ENCODE assay signal across 8 mouse cellular contexts in the genomic region with DNA sequence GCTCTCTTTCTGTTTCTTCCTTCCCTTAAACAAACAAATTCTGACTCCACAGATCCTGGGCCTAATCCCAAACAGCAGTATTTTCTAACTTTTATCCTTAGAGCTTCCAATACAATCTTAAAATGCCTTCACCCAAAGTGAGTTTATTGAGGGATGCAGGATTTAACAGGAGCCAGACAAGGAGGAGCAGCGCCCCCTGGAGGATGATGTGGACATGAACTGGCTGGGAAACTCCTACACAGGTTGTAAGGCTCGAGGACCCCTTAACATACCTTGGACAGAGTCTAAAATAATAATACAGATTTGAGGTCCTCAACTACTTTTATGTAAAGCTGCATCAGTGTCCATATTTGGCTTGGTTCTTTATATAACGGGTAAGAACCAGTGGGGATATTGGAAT. TPM values are rescaled to one million over a fixed set of nuclear protein-coding genes. Genes with fewer than 3 reads are reported as not detected.
DNase-seq lines count a peak whose midpoint lies in the region; ATAC-seq and TF ChIP-seq lines count a peak whose summit lies in the region.

No protein-coding gene starts in this region.

- TF ChIP-seq CTCF in E14TG2a.4 (conservative IDR thresholded peaks at IDR 0.05; ENCODE audit: low read length), result peak; percentile 84

- H3K27ac ChIP-seq in intestine, embryonic 14.5 days (ENCODE audit: low read depth), result no peak overlapping the region
- no peak overlapping the region for H3K27ac ChIP-seq in intestine, embryonic 15.5 days
- no peak overlapping the region for H3K27ac ChIP-seq in forebrain, embryonic 10.5 days
- no peak overlapping the region for H3K27ac ChIP-seq in neural tube, embryonic 14.5 days (ENCODE audit: low read depth, low read length)

- no peak overlapping the region for H3K4me3 ChIP-seq in intestine, embryonic 14.5 days (ENCODE audit: low read depth, low read length)
- no peak overlapping the region for H3K4me3 ChIP-seq in intestine, embryonic 15.5 days (replicated peaks)
- H3K4me3 ChIP-seq in E14TG2a.4 (replicated peaks; ENCODE audit: low read length), result no peak overlapping the region
- no peak overlapping the region for H3K4me3 ChIP-seq in forebrain, embryonic 10.5 days
- no peak overlapping the region for H3K4me3 ChIP-seq in neural tube, embryonic 14.5 days (ENCODE audit: low read depth, low read length)

- H3K27me3 ChIP-seq in intestine, embryonic 14.5 days (replicated peaks; ENCODE audit: control insufficient read depth, insufficient read depth, low read length), result no peaks in the 10 kb centered on the region
- no peaks in the 10 kb centered on the region for H3K27me3 ChIP-seq in intestine, embryonic 15.5 days (replicated peaks)
- no peaks in the 10 kb centered on the region for H3K27me3 ChIP-seq in E14TG2a.4 (ENCODE audit: insufficient read depth, low read length)
- H3K27me3 ChIP-seq in forebrain, embryonic 10.5 days (ENCODE audit: poor library complexity, severe bottlenecking), result no peaks in the 10 kb centered on the region; the same call in 1 of the 2 replicates
- H3K27me3 ChIP-seq in neural tube, embryonic 14.5 days (ENCODE audit: control insufficient read depth, insufficient read depth, low read length), result no peaks in the 10 kb centered on the region

- no peaks in the 10 kb centered on the region for H3K9me3 ChIP-seq in intestine, embryonic 14.5 days (ENCODE audit: control insufficient read depth, low read length)
- H3K9me3 ChIP-seq in intestine, embryonic 15.5 days, result no peaks in the 10 kb centered on the region
- no peaks in the 10 kb centered on the region for H3K9me3 ChIP-seq in E14TG2a.4 (ENCODE audit: low read length)
- no peaks in the 10 kb centered on the region for H3K9me3 ChIP-seq in forebrain, embryonic 10.5 days
- no peaks in the 10 kb centered on the region for H3K9me3 ChIP-seq in neural tube, embryonic 14.5 days (ENCODE audit: control insufficient read depth, low read length)

- H3K9ac ChIP-seq in intestine, embryonic 14.5 days (ENCODE audit: low read length), result no peak overlapping the region
- H3K9ac ChIP-seq in intestine, embryonic 15.5 days, result no peak overlapping the region
- no peak overlapping the region for H3K9ac ChIP-seq in neural tube, embryonic 14.5 days (replicated peaks; ENCODE audit: low read depth, low read length)

- no peaks in the 10 kb centered on the region for H3K36me3 ChIP-seq in intestine, embryonic 14.5 days (ENCODE audit: control insufficient read depth, insufficient read depth, low read length)
- H3K36me3 ChIP-seq in intestine, embryonic 15.5 days, result no peaks in the 10 kb centered on the region
- no peaks in the 10 kb centered on the region for H3K36me3 ChIP-seq in E14TG2a.4 (ENCODE audit: insufficient read depth, low read length)
- no peaks in the 10 kb centered on the region for H3K36me3 ChIP-seq in forebrain, embryonic 10.5 days (replicated peaks)
- no peaks in the 10 kb centered on the region for H3K36me3 ChIP-seq in neural tube, embryonic 14.5 days (ENCODE audit: control insufficient read depth, insufficient read depth, low read length)

- WGBS in intestine, embryonic 14.5 days, result 12% methylated on average over 3 of the region's 3 CpGs
- WGBS in intestine, embryonic 15.5 days, result 18% methylated on average over 3 of the region's 3 CpGs
- 18% methylated on average over 3 of the region's 3 CpGs for WGBS in forebrain, embryonic 10.5 days
- WGBS in neural tube, embryonic 14.5 days, result 10% methylated on average over 3 of the region's 3 CpGs

- no peaks in the 10 kb centered on the region for H3K4me1 ChIP-seq in intestine, embryonic 14.5 days (replicated peaks; ENCODE audit: control insufficient read depth, insufficient read depth, low read length)
- no peaks in the 10 kb centered on the region for H3K4me1 ChIP-seq in intestine, embryonic 15.5 days (replicated peaks)
- no peaks in the 10 kb centered on the region for H3K4me1 ChIP-seq in E14TG2a.4 (replicated peaks; ENCODE audit: low read depth, low read length)
- H3K4me1 ChIP-seq in forebrain, embryonic 10.5 days, result no peaks in the 10 kb centered on the region
- H3K4me1 ChIP-seq in neural tube, embryonic 14.5 days (ENCODE audit: control insufficient read depth, insufficient read depth, low read length), result no peaks in the 10 kb centered on the region

- no peak overlapping the region for H3K4me2 ChIP-seq in intestine, embryonic 14.5 days (ENCODE audit: low read length)
- H3K4me2 ChIP-seq in intestine, embryonic 15.5 days (replicated peaks), result no peak overlapping the region
- H3K4me2 ChIP-seq in neural tube, embryonic 14.5 days (ENCODE audit: low read depth, low read length), result no peak overlapping the region

- ATAC-seq in intestine, embryonic 14.5 days (replicated peaks; ENCODE audit: low FRiP score, low TSS enrichment, low read depth), result no peak
- ATAC-seq in intestine, embryonic 15.5 days, result no peak
- ATAC-seq in neural tube, embryonic 14.5 days (ENCODE audit: low read depth), result peak; percentile 75; the same call in 1 of the 2 replicates
- ATAC-seq in inflammation-experienced regulatory T-cells, adult 6 months, result no peak

- peak; percentile 82 for DNase-seq in intestine, embryonic 14.5 days (ENCODE audit: low spot score)
- DNase-seq in brain, adult 2 months (ENCODE audit: low read depth, low spot score), result peak; percentile 91
- peak; percentile 74 for DNase-seq in forebrain, embryonic 10.5 days (ENCODE audit: extremely low spot score, low spot score)
- peak; percentile 66 to 92 for DNase-seq in layer of hippocampus, postnatal 25 days (ENCODE audit: extremely low spot score in 1 of 2, low spot score in 1 of 2)

RNA-seq across cellular contexts. Expression of gene Lonrf2, which starts 19.7 kb away (rescaled TPM):
- 2.2 and 2.5 TPM in 2 replicates for polyA plus RNA-seq in intestine, embryonic 14.5 days (2014; fragmentation: Nextera tagmentation; extraction: Ambion mirVana)
- polyA plus RNA-seq in intestine, embryonic 15.5 days (2015; fragmentation: Nextera tagmentation; extraction: Ambion mirVana), result 1.1 and 1.2 TPM in 2 replicates
- 1.9 and 2.1 TPM in 2 replicates for polyA plus RNA-seq in forebrain, embryonic 10.5 days (2016; fragmentation: Nextera tagmentation; extraction: Ambion mirVana)
- total RNA-seq in layer of hippocampus, postnatal 25 days (2021), result 100 to 1,000 TPM; 104 to 107 TPM
- polyA plus RNA-seq in neural tube, embryonic 14.5 days (2014; fragmentation: Nextera tagmentation; extraction: Ambion mirVana), result 29.4 and 31.1 TPM in 2 replicates
- polyA plus RNA-seq in inflammation-experienced regulatory T-cells, adult 6 months (2017; shearing (Covaris generic)), result not detected

RNA-seq across cellular contexts. Expression of gene Chst10, which starts 41.8 kb away (rescaled TPM):
- 6.2 and 6.4 TPM in 2 replicates for polyA plus RNA-seq in intestine, embryonic 14.5 days (2014; fragmentation: Nextera tagmentation; extraction: Ambion mirVana)
- polyA plus RNA-seq in intestine, embryonic 15.5 days (2015; fragmentation: Nextera tagmentation; extraction: Ambion mirVana), result 3.9 and 4.4 TPM in 2 replicates
- polyA plus RNA-seq in forebrain, embryonic 10.5 days (2016; fragmentation: Nextera tagmentation; extraction: Ambion mirVana), result 11.9 and 12.4 TPM in 2 replicates
- total RNA-seq in layer of hippocampus, postnatal 25 days (2021), result 10 to 100 TPM; 53.7 to 55.4 TPM
- polyA plus RNA-seq in neural tube, embryonic 14.5 days (2014; fragmentation: Nextera tagmentation; extraction: Ambion mirVana), result 58.4 and 68.7 TPM in 2 replicates
- 10 to 100 TPM; 13.4 to 26.2 (median 21.8) TPM for polyA plus RNA-seq in inflammation-experienced regulatory T-cells, adult 6 months (2017; shearing (Covaris generic))
